Mouse (Mus musculus) naive thymus-derived CD4-positive, alpha-beta T cell, adult 2 months (primary cell): ENCODE data around the gene Ifitm10.
"Not testable (repeated sequence)": the region's sequence is repeated elsewhere in the genome, so short reads cannot be mapped to it uniquely, and the experiment has no call there.

ENCODE experiments used
- DNase-seq: peaks from one replicate; pipeline ENCODE4 v3.0.0-alpha.2; 2011; ENCODE audit warnings: low read depth

Gene Ifitm10

GRCm38 (mm10) chr7:142368856-142369255 is 4.7 kb downstream of the Ifitm10 start:
- DNase-seq, result no peak

DNA sequence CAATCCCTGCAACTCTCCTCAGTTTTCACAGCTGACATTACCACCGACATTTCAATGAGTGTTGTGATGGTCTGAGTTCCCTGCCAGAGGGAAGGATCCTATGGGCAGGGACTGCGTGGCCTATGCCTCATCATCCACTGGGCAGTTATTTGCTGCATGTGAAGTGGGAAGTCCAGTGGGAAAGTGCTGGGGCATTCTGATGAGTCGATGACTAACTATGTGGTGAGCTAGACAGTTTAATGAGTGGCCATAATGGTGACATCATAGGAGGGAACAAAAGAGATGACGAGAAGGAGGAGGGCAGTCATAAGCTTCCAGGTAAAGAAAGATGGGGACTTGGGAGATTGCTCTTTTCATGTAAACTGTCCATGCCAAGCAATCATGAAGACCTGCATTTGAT is 10.4 kb downstream of the Ifitm10 start:
- DNase-seq, result no peak

DNA sequence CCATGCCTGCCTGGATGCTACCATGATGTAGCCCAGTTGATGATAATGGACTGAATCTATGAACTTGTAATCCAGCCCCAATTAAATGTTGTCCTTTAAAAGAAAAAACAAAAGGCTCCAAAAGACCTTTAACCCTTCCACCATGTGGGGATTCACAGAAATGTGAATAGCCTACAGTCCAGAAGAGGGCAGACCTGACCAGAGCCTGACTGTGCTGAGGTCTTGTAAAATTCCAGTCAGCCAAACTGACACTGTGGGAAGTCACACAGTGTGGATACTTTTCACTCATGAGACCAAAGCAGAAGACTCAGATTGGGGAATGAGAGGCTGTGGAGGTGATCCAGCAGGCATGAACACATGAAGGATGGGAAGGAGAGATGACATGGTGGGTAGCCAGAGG is 12.8 kb downstream of the Ifitm10 start:
- DNase-seq, result no peak

GRCm38 (mm10) chr7:142359129-142359528 is 14.4 kb downstream of the Ifitm10 start:
- DNase-seq, result no peak

DNA sequence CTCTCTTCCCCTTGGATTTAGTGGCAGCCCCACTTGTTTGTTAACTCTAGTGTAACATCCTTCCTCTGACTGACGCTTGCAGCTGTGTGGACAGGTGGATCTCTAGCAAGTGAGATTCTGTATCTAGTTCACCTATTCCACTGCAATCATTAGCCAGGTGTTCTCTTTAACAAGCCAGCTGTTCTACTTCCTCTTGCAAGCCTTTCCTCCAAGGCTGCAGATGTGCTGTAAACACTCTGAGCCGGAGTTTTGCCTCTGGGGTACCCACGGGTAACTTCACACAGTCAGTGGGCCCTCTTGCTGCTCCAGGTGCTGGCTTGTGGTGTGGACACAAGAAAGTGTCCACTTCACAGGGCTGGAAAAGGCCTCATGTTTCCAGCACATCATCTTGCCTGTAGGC is 16.0 kb downstream of the Ifitm10 start:
- no peak for DNase-seq

GRCm38 (mm10) chr7:142354661-142355233 is 18.8 kb downstream of the Ifitm10 start:
- no peak for DNase-seq

DNA sequence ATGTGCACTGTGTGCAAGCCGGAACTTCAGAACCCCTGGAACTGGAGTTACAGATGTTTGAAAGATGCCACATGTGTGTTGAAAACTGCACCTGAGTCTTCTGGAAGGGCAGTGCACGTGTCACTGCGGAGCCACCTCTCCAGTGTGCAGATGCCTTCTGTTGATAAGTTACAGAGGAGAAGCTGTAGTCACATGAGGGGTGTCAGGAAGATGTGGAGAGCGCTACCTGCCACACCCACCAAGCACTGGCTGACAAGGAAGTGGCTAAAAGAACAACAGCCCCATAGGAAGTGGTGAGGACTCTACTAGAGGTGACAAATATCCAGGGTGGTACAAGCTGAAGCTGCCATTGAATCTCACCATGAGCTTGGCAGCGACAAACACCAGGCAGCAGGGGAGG is 19.7 kb downstream of the Ifitm10 start:
- DNase-seq, result peak; percentile 84

DNA sequence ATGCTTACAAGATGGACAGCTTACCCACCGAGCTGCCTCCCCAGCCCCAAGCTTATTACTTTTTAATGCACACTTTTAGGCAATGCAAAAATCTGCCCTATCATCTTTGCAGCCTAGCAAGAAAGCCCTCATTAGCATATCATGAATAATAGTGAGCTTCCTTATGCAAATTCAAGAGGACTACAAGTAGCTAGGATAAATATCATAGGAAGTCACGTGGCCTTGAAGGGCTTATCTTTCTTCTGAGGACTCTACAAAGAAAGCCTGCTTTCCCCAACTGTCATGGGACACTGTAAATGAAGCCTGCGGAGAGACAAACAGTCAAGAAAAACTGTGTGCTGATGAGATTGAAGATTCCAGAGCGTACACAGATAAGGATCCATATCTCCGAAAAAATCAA is 22.0 kb downstream of the Ifitm10 start:
- peak; percentile 58 for DNase-seq

DNA sequence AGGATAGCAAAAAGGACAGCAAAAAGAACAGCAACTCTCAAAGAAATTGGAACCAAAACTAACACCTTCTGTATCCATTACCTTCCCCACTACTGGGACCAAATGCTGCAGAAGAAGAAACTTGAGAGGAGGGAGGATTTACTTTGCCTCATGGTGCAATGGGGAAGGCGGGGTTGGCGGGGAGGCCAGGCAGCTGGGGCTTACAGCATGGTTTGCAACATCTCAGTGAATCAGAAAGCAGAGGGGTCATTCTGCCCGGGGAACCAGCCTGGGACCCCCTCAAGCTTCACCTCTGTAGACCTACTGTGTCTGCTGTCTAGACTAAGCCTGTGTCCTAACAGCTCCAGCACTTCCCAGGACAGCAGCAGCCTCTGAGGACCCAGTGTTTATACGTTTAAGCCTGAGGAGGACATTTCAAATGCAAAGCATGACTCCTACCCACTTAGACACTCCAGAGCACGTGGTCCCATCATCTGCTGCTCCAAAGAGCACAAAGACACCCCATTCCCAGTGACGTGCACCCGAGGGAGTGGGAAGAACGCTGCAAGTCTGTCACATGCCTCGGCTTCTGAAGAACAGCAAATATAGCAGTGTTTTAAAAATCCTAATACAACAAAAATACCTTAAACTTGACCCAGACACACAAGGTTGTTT is 24.1 kb downstream of the Ifitm10 start:
- no peak for DNase-seq

DNA sequence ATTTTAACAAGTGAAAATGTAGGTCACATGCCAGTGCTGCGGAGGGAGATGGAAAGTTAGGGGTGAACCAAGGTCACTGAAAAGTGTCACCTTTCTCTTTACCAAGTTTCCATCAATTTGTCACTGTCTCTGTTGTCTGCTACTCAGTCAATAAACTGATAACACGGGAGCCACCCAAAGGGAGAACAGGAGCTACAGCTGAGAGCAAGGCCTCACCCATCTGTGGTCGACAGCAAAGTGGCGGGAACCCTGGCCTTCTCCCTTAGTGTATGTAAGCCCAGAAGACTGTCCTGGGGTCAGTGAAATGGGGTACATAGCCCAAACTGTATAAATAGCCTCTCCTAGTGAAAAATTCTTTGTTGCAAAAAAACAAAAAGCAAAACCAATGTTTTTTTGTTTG is 26.0 kb downstream of the Ifitm10 start:
- no peak for DNase-seq

DNA sequence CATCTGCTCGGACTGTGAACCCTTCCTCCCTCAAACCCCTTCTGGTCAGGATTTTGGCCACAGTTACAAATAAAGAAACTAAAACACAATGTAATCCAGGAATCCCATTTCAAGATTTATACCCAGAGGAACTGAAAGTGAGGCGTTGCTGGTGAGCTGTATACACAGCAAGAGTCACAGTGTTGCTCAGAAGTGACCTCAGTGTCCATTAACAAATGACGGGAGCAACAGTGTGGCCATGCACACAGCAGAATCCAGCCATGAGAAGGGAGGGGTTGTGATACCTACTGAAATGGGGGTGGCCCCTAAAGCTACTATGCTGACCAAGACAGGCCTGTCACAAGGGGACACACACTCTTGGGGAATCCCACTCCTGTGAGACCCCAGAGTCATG is 31.3 kb downstream of the Ifitm10 start:
- DNase-seq, result no peak

- DNase-seq, result peak; percentile 44
Measured at GRCm38 (mm10) chr7:142341564-142342246, 31.8 kb downstream of the Ifitm10 start.

- peak; percentile 71 for DNase-seq
Measured at GRCm38 (mm10) chr7:142340269-142340970, 33.1 kb downstream of the Ifitm10 start.

DNA sequence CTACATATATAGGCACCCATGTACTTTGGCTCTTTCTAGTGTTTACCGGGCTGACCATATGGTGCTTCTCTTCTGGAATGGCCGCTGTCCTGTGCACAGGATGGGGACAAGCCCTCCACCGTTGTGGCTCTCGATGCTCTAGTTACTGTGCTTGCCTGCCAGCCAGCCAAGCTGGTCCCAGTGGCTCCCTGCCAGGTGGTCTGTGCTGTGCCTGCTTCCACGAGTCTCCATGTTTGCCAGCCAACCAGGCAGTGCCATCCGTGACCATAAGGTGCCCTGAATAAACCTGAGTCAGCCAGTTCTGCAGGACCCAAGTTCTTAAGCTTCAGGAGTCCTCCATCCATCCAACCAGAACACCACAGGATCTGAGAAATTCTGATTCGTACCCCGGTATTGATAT is 38.4 kb downstream of the Ifitm10 start:
- no peak for DNase-seq

DNA sequence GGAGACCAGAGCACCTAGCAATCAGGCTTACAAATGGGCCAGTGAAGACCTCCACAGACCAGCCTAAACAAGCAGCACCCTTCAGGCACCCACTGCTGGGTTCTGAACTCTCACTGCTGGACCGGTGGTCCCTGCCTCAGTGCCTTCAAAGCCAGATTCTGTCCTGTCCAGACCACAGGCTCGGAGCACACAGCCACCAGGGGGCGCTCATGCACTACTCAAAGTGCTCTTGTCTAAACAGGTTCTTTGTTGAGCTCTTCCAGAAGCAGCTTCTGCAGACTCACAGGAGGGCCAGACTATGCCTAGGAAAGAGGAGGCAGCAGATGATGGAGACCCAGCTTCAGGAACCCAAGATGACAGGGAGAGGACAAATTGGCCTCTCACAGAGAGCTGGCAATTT is 39.3 kb downstream of the Ifitm10 start:
- DNase-seq, result peak; percentile 92

DNA sequence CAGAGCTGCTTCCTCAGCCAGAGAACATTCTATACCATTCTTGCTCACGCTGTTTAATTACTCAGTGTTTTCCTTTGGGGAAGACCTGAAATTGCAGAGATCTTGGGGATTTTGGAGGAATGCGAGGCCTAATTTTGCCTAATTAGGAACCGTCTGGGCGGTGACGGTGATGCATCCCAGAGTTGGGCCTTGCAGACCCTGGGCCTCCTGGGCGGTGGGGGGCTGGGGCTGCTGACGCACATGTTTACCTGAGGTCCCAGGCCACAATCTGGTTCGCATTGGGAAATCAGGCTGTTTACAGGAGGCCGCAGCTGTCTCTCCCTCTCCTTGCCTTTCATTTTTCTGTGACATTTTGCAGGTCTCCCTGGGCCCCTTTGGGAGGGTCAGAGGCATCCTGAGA is 40.8 kb downstream of the Ifitm10 start:
- not testable (repeated sequence) for DNase-seq

GRCm38 (mm10) chr7:142331281-142331680 is 42.3 kb downstream of the Ifitm10 start:
- DNase-seq, result no peak

- no peak for DNase-seq
Measured at GRCm38 (mm10) chr7:142330271-142330724, 43.3 kb downstream of the Ifitm10 start.

- DNase-seq, result no peak
Measured at GRCm38 (mm10) chr7:142328507-142328906, 45.0 kb downstream of the Ifitm10 start.

GRCm38 (mm10) chr7:142326714-142327445 is 46.7 kb downstream of the Ifitm10 start:
- DNase-seq, result no peak

DNA sequence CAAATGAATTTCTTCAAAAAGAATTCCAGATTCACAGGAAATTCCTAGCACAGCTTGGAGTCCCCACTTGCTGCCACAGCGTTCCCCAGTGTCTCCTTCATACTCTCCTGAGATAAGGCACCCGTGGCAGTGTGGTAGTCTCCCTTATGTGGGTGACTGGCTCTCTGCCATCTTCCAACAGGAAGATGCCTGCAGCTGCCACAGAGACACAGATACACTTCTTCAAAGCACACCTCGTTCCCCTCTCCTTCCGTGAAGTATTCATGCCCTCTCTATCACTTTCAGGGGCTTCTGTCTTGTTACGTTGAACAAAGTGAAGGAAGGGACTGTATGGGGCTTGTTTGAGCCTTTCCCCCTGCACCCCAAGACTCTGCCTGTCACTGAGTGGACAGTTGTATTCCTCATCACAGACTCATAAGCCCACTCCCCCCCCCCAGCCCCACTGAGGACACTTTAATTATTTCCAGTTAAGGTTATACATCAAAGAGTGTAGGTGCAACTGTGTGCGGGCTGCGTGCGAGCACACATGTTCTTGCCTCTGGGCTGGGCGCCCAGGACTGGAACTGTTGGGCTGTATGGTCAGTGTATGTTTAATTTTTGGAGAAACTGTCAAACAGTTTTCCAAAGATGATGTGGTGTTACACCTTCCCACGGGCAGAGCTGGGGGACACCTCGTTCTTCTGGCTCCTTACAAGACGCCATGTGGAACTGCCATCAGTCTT is 50.0 kb downstream of the Ifitm10 start:
- DNase-seq, result no peak
